Mouse (Mus musculus) small intestine, adult 2 months (tissue): ENCODE data around the gene Lrrfip1.

Experiments
- CTCF ChIP-seq: fragments of 200-500 bp; IDR thresholded peaks from 2 replicates; pipeline ENCODE4 v1.5.1; 2012; ENCODE audit warnings: low read depth, mild to moderate bottlenecking, control low read depth, inconsistent platforms, low read length, moderate library complexity, mixed read lengths; ENCODE audit not compliant: insufficient replicate concordance, insufficient read length; ENCODE audit errors: extremely low read depth
- POLR2A ChIP-seq: fragments of 200-500 bp; IDR thresholded peaks from 2 replicates; pipeline ENCODE4 v1.6.1; 2012; ENCODE audit warnings: low read depth, mild to moderate bottlenecking, control low read depth, inconsistent platforms, low read length, moderate library complexity

DNA sequence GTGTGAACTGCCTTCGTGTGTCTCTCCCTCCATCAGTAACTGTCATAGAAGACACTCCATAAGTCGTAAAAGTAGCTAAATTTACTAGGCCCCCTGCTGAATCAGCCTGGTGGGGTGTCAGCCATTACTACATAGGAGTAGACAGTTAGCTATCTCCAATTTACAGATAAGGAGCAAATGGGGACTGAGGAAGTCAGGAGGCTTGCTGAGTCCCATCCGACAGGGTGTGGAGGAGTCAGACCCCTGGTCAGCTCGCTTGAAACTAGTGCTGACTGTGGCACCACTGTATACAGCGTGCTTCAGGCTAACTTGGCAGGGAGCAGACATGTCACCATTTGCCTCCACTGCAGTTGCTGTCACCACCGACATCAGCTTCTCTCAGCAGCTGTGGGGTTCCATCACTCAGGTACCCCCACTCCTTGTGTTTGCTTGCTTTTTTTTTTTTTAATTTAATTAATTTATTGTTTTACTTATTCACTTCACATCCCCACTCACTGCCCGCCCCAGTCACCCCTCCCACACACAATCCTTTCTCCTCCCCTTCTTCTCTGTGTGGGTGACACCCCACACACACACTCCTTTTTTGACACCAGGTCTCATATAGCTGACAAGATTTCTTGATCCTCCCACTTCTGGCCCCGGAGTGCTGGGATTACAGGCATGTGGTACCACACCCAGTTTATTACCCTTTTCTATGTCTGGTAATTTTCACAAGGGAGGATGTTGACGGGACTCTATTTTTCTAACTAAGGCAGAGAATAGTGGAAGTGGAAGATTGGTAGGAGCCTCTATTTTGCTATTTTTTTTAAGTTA, 61.5 kb downstream of the Lrrfip1 start:
- TF ChIP-seq CTCF = no peak
- TF ChIP-seq POLR2A = no peak
